Mouse (Mus musculus) limb, embryonic 13.5 days (tissue): ENCODE results near the gene Vps13c. TPM values are rescaled to one million over a fixed set of nuclear protein-coding genes. Genes with fewer than 3 reads are reported as not detected.

Experiments
- ATAC-seq: fragments of 200-750 bp; cut with Nextera tagmentation; 2 replicates; pipeline ENCODE4 v1.8.0; 2017; ENCODE audit warnings: low read depth, moderate number of reproducible peaks, moderate TSS enrichment; ENCODE audit not compliant: low FRiP score
- H3K27ac ChIP-seq: fragments of 300-500 bp; sonication (generic); 2 replicates; pipeline ENCODE4 v1.5.1; 2015; ENCODE audit warnings: inconsistent platforms, mild to moderate bottlenecking, moderate library complexity
- H3K27me3 ChIP-seq: fragments of 300-500 bp; sonication (generic); 2 replicates; pipeline ENCODE4 v1.6.1; 2015; ENCODE audit warnings: mild to moderate bottlenecking, inconsistent platforms
- H3K36me3 ChIP-seq: fragments of 300-500 bp; sonication (generic); 2 replicates; pipeline ENCODE4 v1.6.1; 2015; ENCODE audit warnings: inconsistent platforms, mild to moderate bottlenecking, moderate library complexity
- H3K4me1 ChIP-seq: fragments of 300-500 bp; sonication (generic); 2 replicates; pipeline ENCODE4 v1.6.1; 2015; ENCODE audit warnings: inconsistent platforms
- H3K4me2 ChIP-seq: fragments of 300-500 bp; sonication (generic); replicated peaks from 2 replicates; pipeline ENCODE4 v1.6.1; 2015; ENCODE audit warnings: inconsistent platforms, mild to moderate bottlenecking, moderate library complexity
- H3K4me3 ChIP-seq: fragments of 300-500 bp; sonication (generic); 2 replicates; pipeline ENCODE4 v1.5.1; 2015; ENCODE audit warnings: moderate library complexity, mild to moderate bottlenecking, inconsistent platforms
- H3K9ac ChIP-seq: fragments of 300-500 bp; sonication (generic); 2 replicates; pipeline ENCODE4 v1.6.1; 2015; ENCODE audit warnings: mild to moderate bottlenecking, inconsistent platforms
- H3K9me3 ChIP-seq: fragments of 300-500 bp; sonication (generic); 2 replicates; pipeline ENCODE4 v1.6.1; 2016; ENCODE audit warnings: inconsistent platforms
- WGBS: fragments of 180-500 bp; shearing (Covaris S2); methylation state at CpG from one replicate; pipeline ENCODE4 v1.1.7; 2015; 5-methylcytosine and 5-hydroxymethylcytosine counted together
- polyA plus RNA-seq: library from polyadenylated mRNA; unstranded; fragments of >200 nt; fragmentation: Nextera tagmentation; extraction: Ambion mirVana; gene quantifications from 2 replicates; pipeline ENCODE4 v1.2.1, GENCODE M21; 2015

The Vps13c gene
- polyA plus RNA-seq, 1 experiment from 2014 or later: 4.6 TPM

- H3K4me3 ChIP-seq: no peak overlapping the region
- 17% methylated on average over 7 of the region's 7 CpGs for WGBS
- H3K36me3 ChIP-seq: no peaks in the 10 kb centered on the region
- ATAC-seq: no peak
- H3K27me3 ChIP-seq: no peaks in the 10 kb centered on the region
- H3K9ac ChIP-seq: no peak overlapping the region
- H3K9me3 ChIP-seq: no peaks in the 10 kb centered on the region
- peaks cover 5% of the 10 kb centered on the region for H3K4me1 ChIP-seq
- no peak overlapping the region for H3K27ac ChIP-seq
- H3K4me2 ChIP-seq: no peak overlapping the region
Measured at GRCm38 (mm10) chr9:67865411-67865810, 25.2 kb downstream of the Vps13c start.

GRCm38 (mm10) chr9:67867411-67867810, 27.2 kb downstream of the Vps13c start:
- no peak overlapping the region for H3K27ac ChIP-seq
- peaks cover 5% of the 10 kb centered on the region for H3K4me1 ChIP-seq
- H3K9me3 ChIP-seq: no peaks in the 10 kb centered on the region
- H3K9ac ChIP-seq: no peak overlapping the region
- ATAC-seq: no peak
- H3K4me3 ChIP-seq: no peak overlapping the region
- H3K4me2 ChIP-seq: no peak overlapping the region
- no peaks in the 10 kb centered on the region for H3K36me3 ChIP-seq
- 68% methylated on average over 6 of the region's 6 CpGs for WGBS
- H3K27me3 ChIP-seq: no peaks in the 10 kb centered on the region

- H3K9me3 ChIP-seq: no peaks in the 10 kb centered on the region
Measured at GRCm38 (mm10) chr9:67869691-67870450, 29.7 kb downstream of the Vps13c start.

GRCm38 (mm10) chr9:67874522-67875222, 34.5 kb downstream of the Vps13c start:
- no peak overlapping the region for H3K4me2 ChIP-seq
- no peaks in the 10 kb centered on the region for H3K27me3 ChIP-seq
- no peak for ATAC-seq
- no peak overlapping the region for H3K27ac ChIP-seq
- no peak overlapping the region for H3K4me3 ChIP-seq
- no peak overlapping the region for H3K9ac ChIP-seq
- H3K4me1 ChIP-seq: peaks cover 6% of the 10 kb centered on the region
- peaks cover 6% of the 10 kb centered on the region; the same call in 1 of the 2 replicates for H3K36me3 ChIP-seq
- 76% methylated on average over 7 of the region's 7 CpGs for WGBS
- H3K9me3 ChIP-seq: no peaks in the 10 kb centered on the region

More at GRCm38 (mm10) chr9:67869691-67870450, 29.7 kb downstream of the Vps13c start:
- H3K9ac ChIP-seq: no peak overlapping the region
- no peak for ATAC-seq
- no peak overlapping the region for H3K4me3 ChIP-seq
- no peaks in the 10 kb centered on the region for H3K27me3 ChIP-seq
- no peaks in the 10 kb centered on the region for H3K36me3 ChIP-seq
- H3K4me2 ChIP-seq: no peak overlapping the region
- H3K27ac ChIP-seq: no peak overlapping the region
- 81% methylated on average over 16 of the region's 16 CpGs for WGBS
- H3K4me1 ChIP-seq: peaks cover 5% of the 10 kb centered on the region; the same call in 1 of the 2 replicates

DNA sequence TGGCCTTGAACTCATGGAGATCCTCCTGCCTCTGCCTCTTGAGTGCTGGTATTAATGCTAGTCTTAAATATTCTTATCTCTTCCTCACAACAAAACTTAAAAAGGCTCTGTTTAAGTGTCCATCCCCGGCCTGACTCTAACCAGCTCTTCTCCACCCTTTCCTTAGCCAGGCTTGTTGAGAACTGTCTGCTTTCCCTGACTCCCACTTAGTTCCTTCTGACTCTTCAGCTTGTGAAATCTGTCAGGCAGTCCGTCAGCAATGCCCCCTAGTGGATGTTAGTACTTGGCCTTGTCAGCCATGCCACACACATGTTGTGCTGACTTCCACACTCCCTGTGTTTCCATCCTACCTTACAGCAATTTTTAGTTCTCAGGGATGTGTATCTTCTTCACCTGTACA, 35.1 kb downstream of the Vps13c start:
- Histone ChIP-seq H3K9me3 (no peaks in the 10 kb centered on the region), H3K4me3 (no peak overlapping the region), H3K4me2 (no peak overlapping the region), H3K4me1 (peaks cover 6% of the 10 kb centered on the region), H3K36me3 (peaks cover 6% of the 10 kb centered on the region; the same call in 1 of the 2 replicates), H3K27me3 (no peaks in the 10 kb centered on the region), H3K27ac (no peak overlapping the region), H3K9ac (no peak overlapping the region)
- 65% methylated on average over 2 of the region's 2 CpGs for WGBS
- no peak for ATAC-seq

- no peak overlapping the region; the same call in 1 of the 2 replicates for H3K27ac ChIP-seq
- peaks cover 9% of the 10 kb centered on the region; the same call in 1 of the 2 replicates for H3K36me3 ChIP-seq
- H3K27me3 ChIP-seq: no peaks in the 10 kb centered on the region
- H3K4me3 ChIP-seq: no peak overlapping the region
- ATAC-seq: no peak; the same call in 1 of the 2 replicates
- H3K4me1 ChIP-seq: peaks cover 6% of the 10 kb centered on the region
- H3K9me3 ChIP-seq: no peaks in the 10 kb centered on the region
- 34% methylated on average over 14 of the region's 14 CpGs for whole genome bisulfite sequencing
- H3K9ac ChIP-seq: no peak overlapping the region
- H3K4me2 ChIP-seq: peak overlapping the region; percentile 30
Measured at GRCm38 (mm10) chr9:67877081-67877718, 37.0 kb downstream of the Vps13c start.

DNA sequence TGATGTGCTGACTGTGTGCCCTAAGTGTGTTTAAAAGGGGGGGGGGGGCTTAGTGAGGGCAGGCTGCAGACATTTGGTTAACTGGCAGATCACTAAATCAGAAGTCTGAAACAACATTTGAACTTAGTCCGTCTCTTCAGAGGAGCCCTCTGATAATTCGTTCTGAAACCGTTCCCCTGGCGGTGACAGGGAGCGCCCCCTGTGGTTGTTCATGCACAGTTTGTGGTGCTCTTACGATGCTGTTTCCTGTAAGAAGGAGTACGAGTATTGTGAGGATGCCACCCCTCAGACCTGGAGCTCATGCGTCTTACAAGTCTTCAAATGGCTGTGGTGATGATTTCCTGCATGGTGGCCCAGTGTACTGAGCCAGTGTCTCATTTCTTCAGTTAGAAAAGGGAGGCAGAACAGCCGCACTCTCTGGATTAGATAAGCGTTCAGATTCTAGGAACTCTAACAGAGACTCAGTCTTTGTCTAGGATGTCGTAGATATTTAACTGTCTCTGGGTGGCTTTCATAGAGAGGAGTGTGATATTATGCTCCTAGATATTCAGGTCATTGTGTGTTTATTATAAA, 38.1 kb downstream of the Vps13c start:
- Histone ChIP-seq H3K27ac (no peak overlapping the region), H3K4me1 (peaks cover 6% of the 10 kb centered on the region), H3K4me2 (no peak overlapping the region), H3K27me3 (no peaks in the 10 kb centered on the region), H3K36me3 (peaks cover 10% of the 10 kb centered on the region; the same call in 1 of the 2 replicates), H3K4me3 (no peak overlapping the region), H3K9me3 (no peaks in the 10 kb centered on the region), H3K9ac (no peak overlapping the region)
- WGBS: 85% methylated on average over 11 of the region's 11 CpGs
- ATAC-seq: no peak

- Histone ChIP-seq H3K4me3 (no peak overlapping the region), H3K4me1 (no peaks in the 10 kb centered on the region), H3K9ac (no peak overlapping the region), H3K27ac (no peak overlapping the region), H3K27me3 (no peaks in the 10 kb centered on the region), H3K4me2 (no peak overlapping the region), H3K36me3 (peaks cover 20% of the 10 kb centered on the region), H3K9me3 (no peaks in the 10 kb centered on the region)
- WGBS: 91% methylated on average over 13 of the region's 13 CpGs
- ATAC-seq: no peak
Measured at GRCm38 (mm10) chr9:67883349-67883984, 43.3 kb downstream of the Vps13c start.

- no peaks in the 10 kb centered on the region for H3K27me3 ChIP-seq
- no peaks in the 10 kb centered on the region for H3K4me1 ChIP-seq
- H3K4me2 ChIP-seq: no peak overlapping the region
- peaks cover 19% of the 10 kb centered on the region for H3K36me3 ChIP-seq
- WGBS: 84% methylated on average over 3 of the region's 3 CpGs
- H3K27ac ChIP-seq: no peak overlapping the region
- no peaks in the 10 kb centered on the region for H3K9me3 ChIP-seq
- H3K9ac ChIP-seq: no peak overlapping the region
- H3K4me3 ChIP-seq: no peak overlapping the region
- no peak for ATAC-seq
Measured at GRCm38 (mm10) chr9:67884095-67884494, 43.9 kb downstream of the Vps13c start.

DNA sequence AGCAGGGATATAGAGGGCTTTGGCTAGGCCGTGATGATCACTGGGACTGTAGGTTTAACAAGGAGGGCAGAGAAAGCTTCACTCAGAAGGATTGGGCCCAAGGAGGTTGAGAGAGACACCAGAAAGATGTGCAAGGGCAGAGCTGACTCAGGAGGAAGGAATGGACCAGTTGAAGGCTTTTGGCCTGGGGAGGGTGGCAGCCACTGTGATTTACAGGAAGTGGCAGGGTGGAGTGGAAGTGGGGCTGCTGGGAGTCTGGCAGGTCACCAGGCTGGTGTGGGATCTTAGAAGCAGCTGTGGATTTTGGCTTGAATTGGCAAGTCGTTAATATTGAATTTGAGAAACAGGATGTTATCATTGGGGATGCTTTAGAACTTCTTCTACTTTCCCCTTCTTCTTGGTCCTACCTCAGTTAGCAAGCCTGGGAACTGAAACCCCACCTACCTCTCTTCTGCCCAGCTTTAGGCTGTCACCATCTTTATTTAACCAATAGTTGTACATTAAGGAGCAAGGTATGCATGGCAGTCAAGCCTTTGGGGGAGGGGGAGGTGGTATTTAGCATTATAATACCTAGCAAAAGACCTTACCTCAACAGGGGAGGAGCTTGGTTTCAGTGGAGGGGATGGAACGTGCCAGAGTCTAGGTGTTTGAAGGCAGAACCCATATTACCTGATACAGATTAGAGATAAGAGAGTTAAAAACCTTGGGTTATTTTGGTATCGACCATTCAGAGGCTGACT, 47.0 kb downstream of the Vps13c start:
- no peak for ATAC-seq
- Histone ChIP-seq H3K36me3 (peaks cover 24% of the 10 kb centered on the region), H3K27me3 (no peaks in the 10 kb centered on the region), H3K9me3 (no peaks in the 10 kb centered on the region), H3K4me1 (no peaks in the 10 kb centered on the region), H3K27ac (no peak overlapping the region), H3K9ac (no peak overlapping the region), H3K4me3 (no peak overlapping the region), H3K4me2 (no peak overlapping the region)
- WGBS: 85% methylated on average over 4 of the region's 4 CpGs

- ATAC-seq: no peak
- Histone ChIP-seq H3K9me3 (no peaks in the 10 kb centered on the region), H3K36me3 (peaks cover 40% of the 10 kb centered on the region), H3K27ac (no peak overlapping the region), H3K27me3 (no peaks in the 10 kb centered on the region), H3K4me3 (no peak overlapping the region), H3K9ac (no peak overlapping the region), H3K4me1 (no peaks in the 10 kb centered on the region), H3K4me2 (no peak overlapping the region)
- WGBS: 87% methylated on average over 1 of the region's 1 CpGs
Measured at GRCm38 (mm10) chr9:67893474-67893873, 53.3 kb downstream of the Vps13c start.
